Mouse (Mus musculus) MEL (cell line): Measurements from ENCODE around the gene Gm7030.
"Not testable (repeated sequence)": the region's sequence is repeated elsewhere in the genome, so short reads cannot be mapped to it uniquely, and the experiment has no call there.

Experiments used
- CTCF ChIP-seq, 3 experiments: IDR thresholded peaks in 2 of 3; conservative IDR thresholded peaks in 1 of 3; 2 replicates each; pipeline ENCODE4 v1.5.1; 2011 to 2012; ENCODE audit warnings: low read length in 3 of 3, low read depth in 2 of 3, mild to moderate bottlenecking in 2 of 3, improper control_type of control experiment in 1 of 3, inconsistent platforms in 1 of 3, mixed read lengths in 1 of 3, moderate library complexity in 1 of 3; ENCODE audit not compliant: control insufficient read depth in 1 of 3, insufficient read depth in 1 of 3, poor library complexity in 1 of 3, severe bottlenecking in 1 of 3
- EP300 ChIP-seq, 2 experiments: IDR thresholded peaks; 2 replicates each; pipeline ENCODE4 v1.6.1; 2011; ENCODE audit warnings: improper control_type of control experiment in 2 of 2, low read length in 2 of 2, low read depth in 1 of 2, mild to moderate bottlenecking in 1 of 2
- ETS1 ChIP-seq: IDR thresholded peaks from 2 replicates; pipeline ENCODE4 v1.6.1; 2012; ENCODE audit warnings: low read depth, mild to moderate bottlenecking, inconsistent platforms, low read length, improper control_type of control experiment, moderate library complexity
- GATA1 ChIP-seq: IDR thresholded peaks from 2 replicates; pipeline ENCODE4 v1.6.1; 2011; ENCODE audit warnings: low read depth, low read length, improper control_type of control experiment
- HCFC1 ChIP-seq: IDR thresholded peaks from 2 replicates; pipeline ENCODE4 v1.6.1; 2012; ENCODE audit warnings: low read depth, mild to moderate bottlenecking, inconsistent platforms, low read length, improper control_type of control experiment, moderate library complexity
- MAFK ChIP-seq: IDR thresholded peaks from 2 replicates; pipeline ENCODE4 v1.6.1; 2011; ENCODE audit warnings: low read depth, mild to moderate bottlenecking, low read length, improper control_type of control experiment, borderline replicate concordance
- NELFE ChIP-seq: IDR thresholded peaks from 2 replicates; pipeline ENCODE4 v1.6.1; 2011; ENCODE audit warnings: low read depth, low read length, improper control_type of control experiment
- POLR2A ChIP-seq, 2 experiments: IDR thresholded peaks; 2 replicates each; pipeline ENCODE4 v1.6.1; 2011 to 2012; ENCODE audit warnings: low read length in 2 of 2, mild to moderate bottlenecking in 2 of 2, control low read depth in 1 of 2, improper control_type of control experiment in 1 of 2, low read depth in 1 of 2, moderate library complexity in 1 of 2; ENCODE audit not compliant: control insufficient read depth in 1 of 2, insufficient read depth in 1 of 2, poor library complexity in 1 of 2
- RAD21 ChIP-seq: IDR thresholded peaks from 2 replicates; pipeline ENCODE4 v1.6.1; 2011; ENCODE audit warnings: mild to moderate bottlenecking, low read depth, low read length, improper control_type of control experiment
- RCOR1 ChIP-seq: IDR thresholded peaks from 2 replicates; pipeline ENCODE4 v1.6.1; 2012; ENCODE audit warnings: low read depth, mild to moderate bottlenecking, inconsistent platforms, low read length, improper control_type of control experiment
- ZNF384 ChIP-seq: IDR thresholded peaks from 2 replicates; pipeline ENCODE4 v1.6.1; 2012; ENCODE audit warnings: low read depth, mild to moderate bottlenecking, inconsistent platforms, low read length, improper control_type of control experiment

DNA sequence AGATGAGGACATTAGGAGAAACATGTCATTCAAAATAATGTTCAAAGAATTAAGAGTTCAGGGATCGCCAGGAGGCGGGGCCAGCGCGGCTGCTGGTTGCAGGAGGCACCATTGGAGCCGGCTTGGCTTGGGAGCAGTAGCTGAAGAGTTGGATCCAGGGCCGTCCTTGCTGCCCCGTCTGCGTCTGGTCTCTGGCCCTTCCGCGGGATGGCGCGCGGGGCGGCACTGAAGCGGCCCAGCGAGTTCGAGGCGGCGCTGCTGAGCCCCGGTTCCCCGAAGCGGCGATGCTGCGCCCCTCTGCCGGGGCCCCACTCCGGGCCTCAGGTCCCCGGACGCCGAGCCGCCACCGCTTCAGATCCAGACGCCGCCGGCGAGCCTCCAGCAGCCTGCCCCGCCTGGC is 28.6 kb upstream of the Gm7030 start:
- not testable (repeated sequence) for TF ChIP-seq RCOR1; GATA1; POLR2A (IDR thresholded peaks at IDR 0.05; ENCODE audit: control insufficient read depth in 1 of 2, insufficient read depth in 1 of 2, low read depth in 1 of 2, low read length in 2 of 2, poor library complexity in 1 of 2); EP300 (IDR thresholded peaks at IDR 0.05; ENCODE audit: low read depth in 1 of 2, low read length in 2 of 2); HCFC1; ETS1; CTCF (IDR thresholded peaks at IDR 0.05 in 2 of 3, conservative IDR thresholded peaks at IDR 0.05 in 1 of 3; ENCODE audit: control insufficient read depth in 1 of 3, insufficient read depth in 1 of 3, low read depth in 2 of 3, low read length in 3 of 3, poor library complexity in 1 of 3, severe bottlenecking in 1 of 3); MAFK; ZNF384; NELFE; RAD21
